Mouse (Mus musculus) layer of hippocampus, postnatal 25 days (tissue): ENCODE results near the gene Cyb561. TPM values are rescaled to one million over a fixed set of nuclear protein-coding genes. Genes with fewer than 3 reads are reported as not detected.

Experiments used
- total RNA-seq, 2 experiments: library from RNA; stranded (reverse); gene quantifications; 2 replicates each; pipeline ENCODE4 v1.2.3; 2021

Cyb561 gene
- total RNA-seq, 2 experiments from 2014 or later = 51.4 to 52.3 TPM

Other genes with a start within 250 kb of the Cyb561 start
- 1 to 10 TPM; 6.2 to 7.7 TPM for gene Ace, start 14.6 kb upstream of the Cyb561 start, total RNA-seq
- not detected for gene Ace3, start 41.3 kb upstream of the Cyb561 start, total RNA-seq
- gene Kcnh6, start 54.8 kb upstream of the Cyb561 start, total RNA-seq = 1 to 10 TPM in 1 of 2 experiments, under 1 TPM in 1; 0.96 to 1.1 TPM
- 100 to 1,000 TPM; 146 to 153 TPM for gene Dcaf7, start 83.5 kb upstream of the Cyb561 start, total RNA-seq
- 10 to 100 TPM; 17.6 to 21.8 TPM for gene Taco1, start 112.7 kb upstream of the Cyb561 start, total RNA-seq
- 10 to 100 TPM; 24.5 to 31.9 TPM for gene Map3k3, start 131.3 kb upstream of the Cyb561 start, total RNA-seq
- not detected for gene Gm10840, start 207.5 kb upstream of the Cyb561 start, total RNA-seq
- 100 to 1,000 TPM; 149 to 156 TPM for gene Limd2, start 207.5 kb upstream of the Cyb561 start, total RNA-seq
- 10 to 100 TPM; 27.1 to 33.4 TPM for gene Strada, start 248.8 kb upstream of the Cyb561 start, total RNA-seq